9 mouse cellular contexts compared by ENCODE assay signal in the genomic region with DNA sequence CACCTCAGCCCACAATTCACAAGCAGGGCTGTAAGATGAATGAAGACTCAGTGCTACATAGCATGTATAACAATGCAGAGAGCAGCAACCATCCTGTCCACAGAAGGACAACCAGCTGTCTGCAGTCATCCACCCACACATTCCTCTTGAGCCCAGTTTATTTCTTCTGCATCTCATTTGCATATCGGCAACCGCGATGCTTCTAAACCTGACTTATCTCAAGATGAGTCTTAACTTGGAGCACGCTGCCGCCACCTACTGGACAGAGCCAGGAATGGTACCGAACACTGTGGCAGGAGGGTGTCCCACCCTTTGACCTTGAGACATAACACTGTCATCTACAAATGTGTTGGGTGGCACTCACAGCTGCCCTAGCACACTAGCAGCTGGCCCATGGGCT. TPM values are rescaled to one million over a fixed set of nuclear protein-coding genes. Genes with fewer than 3 reads are reported as not detected.
A peak's percentile ranks its signal among the peaks of the same experiment; 100 is the strongest.
DNase-seq lines count a peak whose midpoint lies in the region; ATAC-seq lines count a peak whose summit lies in the region.
"Had no signal": no experiment of that assay in that cellular context is flagged by ENCODE, and none has a peak within 500 bp of the region (broad histone marks: within the 10 kb centered on the region; RNA-seq: fewer than 3 reads in every experiment).

No protein-coding gene starts in this region.

- H3K27me3 ChIP-seq in kidney, embryonic 15.5 days: peaks cover 37% of the 10 kb centered on the region
- 0 out of 2 replicates have a peak, but pooled peaks cover 9% of the 10 kb centered on the region for H3K27me3 ChIP-seq in liver, embryonic 15.5 days

- H3K27ac ChIP-seq in kidney, embryonic 15.5 days: no peak overlapping the region
- H3K27ac ChIP-seq in liver, embryonic 15.5 days (replicated peaks): peak overlapping the region; percentile 99
- H3K27ac ChIP-seq: neural tube, embryonic 13.5 days had no signal

- H3K4me3 ChIP-seq in kidney, embryonic 15.5 days (replicated peaks): no peak overlapping the region
- H3K4me3 ChIP-seq in liver, embryonic 15.5 days (replicated peaks): peak overlapping the region; percentile 75
- H3K4me3 ChIP-seq: neural tube, embryonic 13.5 days had no signal

- no peak for ATAC-seq in kidney, embryonic 15.5 days (replicated peaks; ENCODE audit: low FRiP score)
- no peak for ATAC-seq in liver, embryonic 15.5 days (ENCODE audit: insufficient read depth)

- H3K9ac ChIP-seq in kidney, embryonic 15.5 days: no peak overlapping the region
- peak overlapping the region; percentile 47; the same call in 1 of the 2 replicates for H3K9ac ChIP-seq in liver, embryonic 15.5 days
- H3K9ac ChIP-seq: neural tube, embryonic 13.5 days had no signal

- intact Hi-C loops in gastrocnemius, postnatal 14 days (cut with DNase I; ENCODE audit: low total_unique reads): no loop called here

- no peak overlapping the region for H3K4me2 ChIP-seq in kidney, embryonic 15.5 days
- H3K4me2 ChIP-seq in liver, embryonic 15.5 days: peak overlapping the region; percentile 79
- H3K4me2 ChIP-seq: neural tube, embryonic 13.5 days had no signal

- H3K9me3 ChIP-seq in kidney, embryonic 15.5 days (replicated peaks): no peaks in the 10 kb centered on the region; the same call in 1 of the 2 replicates
- H3K9me3 ChIP-seq in liver, embryonic 15.5 days (replicated peaks): no peaks in the 10 kb centered on the region
- H3K9me3 ChIP-seq: neural tube, embryonic 13.5 days had no signal

- H3K36me3 ChIP-seq in kidney, embryonic 15.5 days: no peaks in the 10 kb centered on the region
- H3K36me3 ChIP-seq in liver, embryonic 15.5 days (replicated peaks): peaks cover 55% of the 10 kb centered on the region
- H3K36me3 ChIP-seq: neural tube, embryonic 13.5 days had no signal

- DNase-seq in kidney, adult 18-20 months: peak; percentile 14
- DNase-seq in ES-CJ7 (ENCODE audit: low read depth, low spot score): peak; percentile 79
- DNase-seq in adrenal gland, postnatal 25 days: peak; percentile 9
- DNase-seq in gastrocnemius, postnatal 14 days: peak; percentile 18
- DNase-seq in spleen, postnatal 10 days (ENCODE audit: low spot score in 2 of 2): peak; percentile 81 to 88

- WGBS in kidney, embryonic 15.5 days: 41% methylated on average over 6 of the region's 6 CpGs
- 20% methylated on average over 6 of the region's 6 CpGs for WGBS in liver, embryonic 15.5 days (ENCODE audit: insufficient replicate concordance)

- H3K4me1 ChIP-seq in kidney, embryonic 15.5 days: peaks cover 11% of the 10 kb centered on the region
- H3K4me1 ChIP-seq in liver, embryonic 15.5 days (replicated peaks): peaks cover 41% of the 10 kb centered on the region

RNA-seq across cellular contexts. Expression of a gene that starts 3.1 kb away (rescaled TPM):
- polyA plus RNA-seq in kidney, embryonic 15.5 days (2015; fragmentation: Nextera tagmentation; extraction: Ambion mirVana): 0.13 and 0.33 TPM in 2 replicates
- total RNA-seq in adrenal gland, postnatal 25 days (2021): not detected in 2 replicates
- total RNA-seq in gastrocnemius, postnatal 14 days (2021): not detected
- polyA plus RNA-seq in liver, embryonic 15.5 days (2015; fragmentation: Nextera tagmentation; extraction: Ambion mirVana): 13.7 and 14.0 TPM in 2 replicates
- total RNA-seq: heart, postnatal 36 days had no signal

RNA-seq across cellular contexts. Expression of a gene that starts 13.0 kb away (rescaled TPM):
- not detected in 2 replicates for polyA plus RNA-seq in kidney, embryonic 15.5 days (2015; fragmentation: Nextera tagmentation; extraction: Ambion mirVana)
- not detected in 2 replicates for total RNA-seq in adrenal gland, postnatal 25 days (2021)
- not detected for total RNA-seq in gastrocnemius, postnatal 14 days (2021)
- not detected in 2 replicates for polyA plus RNA-seq in liver, embryonic 15.5 days (2015; fragmentation: Nextera tagmentation; extraction: Ambion mirVana)
- total RNA-seq: heart, postnatal 36 days had no signal
- polyA plus RNA-seq: neural tube, embryonic 13.5 days had no signal

RNA-seq across cellular contexts. Expression of a gene that starts 15.2 kb away (rescaled TPM):
- polyA plus RNA-seq in kidney, embryonic 15.5 days (2015; fragmentation: Nextera tagmentation; extraction: Ambion mirVana): 0.04 TPM in 1 of 2 replicates, not detected in the other
- not detected in 2 replicates for total RNA-seq in adrenal gland, postnatal 25 days (2021)
- total RNA-seq in gastrocnemius, postnatal 14 days (2021): not detected
- polyA plus RNA-seq in liver, embryonic 15.5 days (2015; fragmentation: Nextera tagmentation; extraction: Ambion mirVana): not detected in 2 replicates
- total RNA-seq: heart, postnatal 36 days had no signal
- polyA plus RNA-seq: neural tube, embryonic 13.5 days had no signal

RNA-seq across cellular contexts. Expression of a gene that starts 27.5 kb away (rescaled TPM):
- not detected in 2 replicates for polyA plus RNA-seq in kidney, embryonic 15.5 days (2015; fragmentation: Nextera tagmentation; extraction: Ambion mirVana)
- not detected in 2 replicates for total RNA-seq in adrenal gland, postnatal 25 days (2021)
- not detected for total RNA-seq in gastrocnemius, postnatal 14 days (2021)
- polyA plus RNA-seq in liver, embryonic 15.5 days (2015; fragmentation: Nextera tagmentation; extraction: Ambion mirVana): not detected in 2 replicates
- polyA plus RNA-seq: neural tube, embryonic 13.5 days had no signal

RNA-seq across cellular contexts. Expression of a gene that starts 37.5 kb away (rescaled TPM):
- not detected in 2 replicates for polyA plus RNA-seq in kidney, embryonic 15.5 days (2015; fragmentation: Nextera tagmentation; extraction: Ambion mirVana)
- not detected in 2 replicates for total RNA-seq in adrenal gland, postnatal 25 days (2021)
- total RNA-seq in gastrocnemius, postnatal 14 days (2021): not detected
- polyA plus RNA-seq in liver, embryonic 15.5 days (2015; fragmentation: Nextera tagmentation; extraction: Ambion mirVana): not detected in 2 replicates
- total RNA-seq: heart, postnatal 36 days had no signal
- polyA plus RNA-seq: neural tube, embryonic 13.5 days had no signal

Comparison
In these comparisons a context has a peak if more than half of its experiments do, and no peak if none do; other contexts are left out.
1. DNase-seq: peak in every context shown above with its lines; median percentile 84 in spleen, postnatal 10 days; 79 in ES-CJ7; 18 in gastrocnemius, postnatal 14 days; 14 in kidney, adult 18-20 months; 9 in adrenal gland, postnatal 25 days.